Mouse (Mus musculus) subcutaneous adipose tissue, adult 2 months (tissue): Measurements from ENCODE around the gene Zp3. TPM values are rescaled to one million over a fixed set of nuclear protein-coding genes. Genes with fewer than 3 reads are reported as not detected.

Source experiments
- polyA plus RNA-seq: library from polyadenylated mRNA; depleted of rRNA; stranded (reverse); fragments of >200 nt; gene quantifications from 2 replicates; pipeline ENCODE4 v1.2.3, GENCODE M21; 2012; ENCODE audit warnings: low replicate concordance; rRNA removed

Gene Zp3
- 0.09 TPM in 1 of 2 replicates, not detected in the other for polyA plus RNA-seq

DNA sequence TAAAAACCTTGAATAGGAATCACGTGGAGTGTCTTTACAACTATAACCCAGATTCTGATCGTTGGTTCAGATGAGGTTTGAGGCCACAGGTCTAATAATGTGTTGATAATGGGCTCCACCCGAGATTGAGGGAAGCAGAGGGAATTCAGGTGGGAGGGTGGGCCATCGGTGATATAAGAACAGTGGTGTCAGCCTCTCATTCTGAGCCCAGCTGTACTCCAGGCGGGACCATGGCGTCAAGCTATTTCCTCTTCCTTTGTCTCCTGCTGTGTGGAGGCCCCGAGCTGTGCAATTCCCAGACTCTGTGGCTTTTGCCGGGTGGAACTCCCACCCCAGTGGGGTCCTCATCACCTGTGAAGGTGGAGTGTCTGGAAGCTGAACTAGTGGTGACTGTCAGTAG, at the start of gene Zp3:
Gene Zp3, plus strand, starts transcription at position 196 of the 400 bp plus-strand sequence.

GRCm38 (mm10) chr5:135934481-135935175, 45.3 kb upstream of the Zp3 start, which contains the start of gene Ywhag:
Gene Ywhag (minus strand): TSS chr5:135934616.

DNA sequence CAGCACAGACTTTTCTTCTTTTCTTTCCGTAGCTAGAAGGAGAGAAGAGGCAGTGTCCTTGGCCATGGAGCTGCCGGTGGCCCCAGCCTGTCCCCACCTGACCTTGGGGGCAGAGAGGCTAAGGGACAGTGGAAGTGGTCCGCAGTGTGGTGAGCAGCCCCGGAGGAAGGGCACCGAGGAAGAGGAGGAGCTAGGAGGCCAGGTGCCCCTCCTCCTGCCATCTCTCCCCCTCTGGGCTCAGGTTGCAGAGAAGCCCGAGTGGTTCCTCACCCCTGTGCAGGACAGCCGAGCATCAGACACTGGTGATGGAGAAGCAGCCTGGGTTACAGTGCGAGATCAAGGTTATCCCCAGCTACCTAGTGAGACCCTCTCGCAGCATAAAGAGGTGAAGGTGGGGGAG, 5.5 kb upstream of the Zp3 start, which contains the start of gene Ssc4d:
Gene Ssc4d, minus strand, starts transcription at position 167 of the 400 bp plus-strand sequence.

DNA sequence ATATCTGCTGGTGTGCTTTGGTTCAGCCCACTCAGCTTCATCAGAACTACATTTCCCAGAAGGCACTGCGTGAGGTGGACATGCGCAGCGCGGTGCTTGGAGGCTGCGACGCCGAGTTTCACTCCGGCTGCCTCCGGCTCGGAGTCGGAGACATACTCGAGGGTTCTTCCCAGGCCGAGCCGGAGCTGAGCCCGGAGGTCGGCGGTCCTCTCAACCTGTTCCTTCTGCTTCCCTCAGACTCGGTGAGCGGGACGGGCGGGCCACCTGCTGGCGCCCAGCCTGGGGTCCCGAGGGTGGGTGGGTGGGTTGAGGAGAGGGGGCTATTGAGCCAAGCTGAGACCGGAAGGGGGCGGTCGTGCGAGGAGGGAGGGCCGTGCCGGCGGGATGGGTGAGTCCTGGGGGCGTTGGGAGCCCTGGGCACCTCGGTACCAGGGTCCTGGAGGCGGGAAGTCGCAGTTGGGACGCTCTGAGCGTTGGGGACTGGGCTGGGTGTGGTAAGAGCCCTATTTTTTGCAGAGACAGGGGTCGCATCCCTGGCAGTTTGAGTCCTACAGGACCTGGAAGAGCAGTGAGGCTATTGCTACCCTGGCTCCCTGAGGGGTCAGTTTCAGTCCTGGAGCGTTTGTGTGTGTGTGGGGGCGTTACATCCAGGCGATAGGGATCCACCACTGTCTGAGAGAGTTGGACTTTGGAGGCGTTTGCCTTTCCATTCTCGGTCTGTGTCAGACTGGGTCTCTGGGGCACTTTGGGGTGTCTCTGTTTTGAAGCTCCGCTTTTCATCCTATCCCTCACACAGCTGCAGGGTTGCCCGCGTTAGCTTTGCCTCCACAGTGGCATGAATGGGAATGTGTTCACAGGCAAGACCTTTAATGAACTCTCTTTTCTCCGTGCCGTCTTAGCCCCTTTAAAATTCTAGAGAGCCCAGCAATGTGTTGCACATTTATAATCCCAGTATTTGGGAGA, 15.1 kb downstream of the Zp3 start, which contains the start of gene Dtx2:
Gene Dtx2, plus strand, starts transcription at position 76 of the 963 bp plus-strand sequence.

Other genes starting within 250 kb of the Zp3 start
- 128 and 317 TPM in 2 replicates for gene Tmem120a, start 235.7 kb upstream of the Zp3 start, polyA plus RNA-seq
- gene Styxl1, start 201.7 kb upstream of the Zp3 start, polyA plus RNA-seq: 0.39 and 1.1 TPM in 2 replicates
- 642 and 972 TPM in 2 replicates for gene Mdh2, start 201.6 kb upstream of the Zp3 start, polyA plus RNA-seq
- 0.04 and 0.15 TPM in 2 replicates for gene Srrm3, start 173.2 kb upstream of the Zp3 start, polyA plus RNA-seq
- gene Hspb1, start 92.2 kb upstream of the Zp3 start, polyA plus RNA-seq: 312 and 339 TPM in 2 replicates
- gene Ywhag, start 45.5 kb upstream of the Zp3 start, polyA plus RNA-seq: 197 and 345 TPM in 2 replicates
- gene Ssc4d, start 5.6 kb upstream of the Zp3 start, polyA plus RNA-seq: 7.2 and 11.4 TPM in 2 replicates
- gene Dtx2, start 14.7 kb downstream of the Zp3 start, polyA plus RNA-seq: 44.7 and 67.3 TPM in 2 replicates
- 28.6 and 62.8 TPM in 2 replicates for gene Upk3b, start 58.4 kb downstream of the Zp3 start, polyA plus RNA-seq
- gene Upk3bl, start 74.4 kb downstream of the Zp3 start, polyA plus RNA-seq: 4.1 TPM in 1 of 2 replicates, not detected in the other
- gene Rasa4, start 103.8 kb downstream of the Zp3 start, polyA plus RNA-seq: 18.1 and 35.3 TPM in 2 replicates
- 82.5 and 100 TPM in 2 replicates for gene Polr2j, start 136.5 kb downstream of the Zp3 start, polyA plus RNA-seq
- 22.4 and 40.0 TPM in 2 replicates for gene Lrwd1, start 156.0 kb downstream of the Zp3 start, polyA plus RNA-seq
- 11.5 and 18.1 TPM in 2 replicates for gene Alkbh4, start 156.0 kb downstream of the Zp3 start, polyA plus RNA-seq
- gene Orai2, start 190.6 kb downstream of the Zp3 start, polyA plus RNA-seq: 9.4 and 23.4 TPM in 2 replicates
- 10.8 and 17.4 TPM in 2 replicates for gene Prkrip1, start 218.9 kb downstream of the Zp3 start, polyA plus RNA-seq